ENCODE assay signal across 7 mouse cellular contexts in genomic region chr12:76593839-76594322, GRCm38 (mm10).
DNase-seq lines count a peak whose midpoint lies in the region; ATAC-seq lines count a peak whose summit lies in the region.

No protein-coding gene starts in this region.

- ATAC-seq in midbrain, embryonic 12.5 days (ENCODE audit: low FRiP score, low read depth): peak; percentile 47; the same call in 1 of the 2 replicates

- H3K4me2 ChIP-seq in midbrain, embryonic 12.5 days (replicated peaks): no peak overlapping the region

- intact Hi-C loops in left cerebral cortex, postnatal 25 days (cut with DNase I): loop anchor here (2.0 kb wide), 3 partner anchors 47 to 223 kb away; partner anchors contain the start of gene Zbtb1

- H3K36me3 ChIP-seq in midbrain, embryonic 12.5 days: no peaks in the 10 kb centered on the region

- no peaks in the 10 kb centered on the region for H3K9me3 ChIP-seq in midbrain, embryonic 12.5 days

- WGBS in midbrain, embryonic 12.5 days: 13% methylated on average over 7 of the region's 7 CpGs

- DNase-seq in NIH3T3 (ENCODE audit: low read depth): peak; percentile 99
- peak; percentile 71 to 83 for DNase-seq in gastrocnemius, adult 8-10 months (ENCODE audit: low spot score in 2 of 2)
- peak; percentile 58 for DNase-seq in induced T-regulatory cell, adult 2 months (ENCODE audit: low read depth)
- DNase-seq in left cerebral cortex, postnatal 25 days (ENCODE audit: low spot score in 2 of 2): peak; percentile 74 to 94
- DNase-seq in spleen, postnatal 36 days (ENCODE audit: low spot score in 2 of 2): peak; percentile 79 to 87

- H3K4me3 ChIP-seq in brown adipose tissue, adult 24 weeks (ENCODE audit: insufficient read depth, low read depth, low read length): no peak overlapping the region
- no peak overlapping the region for H3K4me3 ChIP-seq in midbrain, embryonic 12.5 days

- peaks cover 31% of the 10 kb centered on the region for H3K4me1 ChIP-seq in brown adipose tissue, adult 24 weeks (ENCODE audit: control insufficient read depth, insufficient read depth, insufficient read length, low read length)
- H3K4me1 ChIP-seq in midbrain, embryonic 12.5 days: peaks cover 10% of the 10 kb centered on the region

- H3K27me3 ChIP-seq in midbrain, embryonic 12.5 days: peaks cover 21% of the 10 kb centered on the region; the same call in 1 of the 2 replicates

- no peak overlapping the region for H3K9ac ChIP-seq in midbrain, embryonic 12.5 days (replicated peaks)

- peak overlapping the region; percentile 19 for H3K27ac ChIP-seq in brown adipose tissue, adult 24 weeks (replicated peaks; ENCODE audit: low read depth, low read length)
- H3K27ac ChIP-seq in midbrain, embryonic 12.5 days (replicated peaks): peak overlapping the region; percentile 25; the same call in 1 of the 2 replicates
